Mouse (Mus musculus) small intestine, adult 2 months (tissue): ENCODE measurements at regions not wholly inside any gene's neighbourhood (a gene's known extent, or its start where the extent isn't known, plus 50 kb on each side); places are given as distances from the start of the nearest gene placed in this dataset.

ENCODE experiments used
- H3K27ac ChIP-seq: fragments of 200-500 bp; 2 replicates; pipeline ENCODE4 v1.5.1; 2012; ENCODE audit warnings: low read depth, low read length, control low read depth, inconsistent platforms; ENCODE audit not compliant: insufficient read depth
- H3K27me3 ChIP-seq: fragments of 200-500 bp; 2 replicates; pipeline ENCODE4 v1.6.1; 2012; ENCODE audit warnings: mild to moderate bottlenecking, moderate library complexity, low read length, inconsistent platforms; ENCODE audit not compliant: control insufficient read depth, insufficient read depth
- H3K36me3 ChIP-seq: fragments of 200-500 bp; 2 replicates; pipeline ENCODE4 v1.6.1; 2012; ENCODE audit warnings: mild to moderate bottlenecking, low read length, control low read depth, inconsistent platforms; ENCODE audit not compliant: control insufficient read depth, insufficient read depth
- H3K4me1 ChIP-seq: fragments of 200-500 bp; 2 replicates; pipeline ENCODE4 v1.6.1; 2012; ENCODE audit warnings: low read length, inconsistent platforms, mixed read lengths; ENCODE audit not compliant: control insufficient read depth, insufficient read depth, insufficient read length
- H3K4me3 ChIP-seq: fragments of 200-500 bp; 2 replicates; pipeline ENCODE4 v1.5.1; 2012; ENCODE audit warnings: low read depth, mild to moderate bottlenecking, control low read depth, inconsistent platforms, low read length, moderate library complexity
- CTCF ChIP-seq: fragments of 200-500 bp; IDR thresholded peaks from 2 replicates; pipeline ENCODE4 v1.5.1; 2012; ENCODE audit warnings: low read depth, mild to moderate bottlenecking, control low read depth, inconsistent platforms, low read length, moderate library complexity, mixed read lengths; ENCODE audit not compliant: insufficient replicate concordance, insufficient read length; ENCODE audit errors: extremely low read depth
- POLR2A ChIP-seq: fragments of 200-500 bp; IDR thresholded peaks from 2 replicates; pipeline ENCODE4 v1.6.1; 2012; ENCODE audit warnings: low read depth, mild to moderate bottlenecking, control low read depth, inconsistent platforms, low read length, moderate library complexity
- whole genome bisulfite sequencing: fragments of 180-500 bp; shearing (Covaris S2); methylation state at CpG from one replicate; pipeline ENCODE4 v1.1.7; 2018; 5-methylcytosine and 5-hydroxymethylcytosine counted together

- H3K27ac ChIP-seq = no peak overlapping the region
- WGBS = 50% methylated on average over 9 of the region's 9 CpGs
Measured at GRCm38 (mm10) chr14:46661792-46662545, 98.4 kb upstream of the Cdkn3 start.

DNA sequence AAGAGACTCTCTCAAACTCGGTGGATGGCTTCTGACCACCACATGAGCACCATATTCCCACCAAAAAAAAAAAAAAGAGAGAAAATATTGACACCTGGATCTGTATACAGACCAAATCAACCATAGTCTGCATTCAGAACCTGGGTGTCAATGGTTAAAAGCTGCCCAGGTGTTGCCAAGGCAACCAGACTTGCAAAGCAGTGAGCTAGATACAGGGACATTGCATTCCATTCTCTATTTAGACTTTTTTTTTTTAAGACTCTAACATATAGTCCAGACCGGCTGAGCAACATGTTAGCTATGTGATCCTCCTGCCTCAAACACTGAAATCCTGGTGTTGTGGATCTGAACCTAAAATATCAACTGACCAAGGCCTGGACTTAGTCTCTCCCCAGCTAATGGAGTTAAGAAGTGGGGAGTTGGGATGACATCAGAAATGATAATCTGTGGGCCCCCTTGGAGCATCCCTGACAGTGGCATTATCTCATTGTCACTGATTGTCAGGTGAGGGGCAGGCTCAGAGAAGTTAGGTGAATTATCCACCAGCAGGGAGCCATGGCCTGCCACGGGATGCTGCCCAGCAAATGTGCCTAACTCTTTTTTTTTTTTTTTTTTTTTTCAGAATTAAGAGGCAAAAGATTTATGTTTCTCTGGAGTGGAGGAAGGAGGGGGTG is 99.1 kb upstream of the Cdkn3 start:
- H3K27ac ChIP-seq = no peak overlapping the region
- H3K4me3 ChIP-seq = no peak overlapping the region
- H3K27me3 ChIP-seq = no peaks in the 10 kb centered on the region
- H3K4me1 ChIP-seq = no peaks in the 10 kb centered on the region
- WGBS = 79% methylated on average over 3 of the region's 3 CpGs
- TF ChIP-seq CTCF (no peak), POLR2A (no peak)
- H3K36me3 ChIP-seq = no peaks in the 10 kb centered on the region

More at GRCm38 (mm10) chr14:46661792-46662545, 98.4 kb upstream of the Cdkn3 start:
- Histone ChIP-seq H3K27me3 (no peaks in the 10 kb centered on the region), H3K4me3 (no peak overlapping the region), H3K36me3 (no peaks in the 10 kb centered on the region), H3K4me1 (no peaks in the 10 kb centered on the region)
- no peak for TF ChIP-seq POLR2A

DNA sequence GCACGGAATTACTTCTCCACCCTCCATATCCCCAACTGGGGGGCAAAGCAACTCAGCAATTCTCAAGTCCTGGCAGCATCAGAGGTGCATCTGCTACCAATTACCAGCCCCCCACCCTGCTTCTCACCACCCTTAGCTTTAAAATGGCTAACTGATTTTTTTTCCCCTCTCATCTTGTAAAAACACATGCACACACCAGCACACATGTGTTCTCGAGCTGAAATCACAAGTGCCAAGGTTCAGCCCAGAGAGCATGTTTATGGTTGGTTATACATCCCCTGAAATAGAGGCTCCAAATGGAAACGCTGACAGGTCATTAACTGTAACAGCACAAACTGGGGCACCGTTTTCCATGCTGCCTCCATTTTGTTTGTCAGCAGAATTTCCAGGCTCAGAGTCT is 101.0 kb upstream of the Cdkn3 start:
- Histone ChIP-seq H3K27me3 (no peaks in the 10 kb centered on the region), H3K36me3 (no peaks in the 10 kb centered on the region), H3K4me3 (no peak overlapping the region), H3K4me1 (no peaks in the 10 kb centered on the region), H3K27ac (no peak overlapping the region)
- WGBS = 61% methylated on average over 4 of the region's 4 CpGs
- TF ChIP-seq CTCF (no peak), POLR2A (no peak)

DNA sequence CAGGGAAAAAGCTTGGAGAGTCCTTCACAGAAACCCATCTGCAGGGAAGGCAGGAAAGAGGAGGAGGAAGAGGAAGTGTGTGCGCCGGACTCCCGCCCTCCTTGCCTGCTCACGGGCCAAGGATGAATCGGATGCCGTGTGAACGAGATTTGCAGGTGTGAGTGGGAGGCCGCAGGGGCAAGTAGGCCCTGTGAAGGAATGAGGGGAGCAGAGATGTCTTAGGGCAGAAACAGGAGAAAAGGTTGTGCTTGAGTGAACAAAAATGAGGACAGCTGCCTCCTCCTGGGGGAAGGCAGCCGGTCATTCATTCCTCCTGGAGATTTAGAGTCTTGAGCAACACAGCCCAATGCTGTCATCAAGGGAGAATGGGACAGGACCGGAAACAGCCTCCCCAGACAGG is 104.1 kb upstream of the Cdkn3 start:
- Histone ChIP-seq H3K36me3 (no peaks in the 10 kb centered on the region), H3K27ac (no peak overlapping the region), H3K27me3 (no peaks in the 10 kb centered on the region), H3K4me3 (no peak overlapping the region), H3K4me1 (no peaks in the 10 kb centered on the region)
- WGBS = 90% methylated on average over 10 of the region's 10 CpGs
- TF ChIP-seq POLR2A (no peak), CTCF (no peak)

- H3K27ac ChIP-seq = no peak overlapping the region
- H3K27me3 ChIP-seq = no peaks in the 10 kb centered on the region
- 73% methylated on average over 12 of the region's 12 CpGs for WGBS
- no peak for TF ChIP-seq CTCF
- TF ChIP-seq POLR2A = no peak
- H3K4me3 ChIP-seq = no peak overlapping the region
- H3K36me3 ChIP-seq = no peaks in the 10 kb centered on the region
- H3K4me1 ChIP-seq = no peaks in the 10 kb centered on the region
Measured at GRCm38 (mm10) chr14:46647319-46647974, 112.9 kb upstream of the Cdkn3 start.

- Histone ChIP-seq H3K4me3 (no peak overlapping the region), H3K27ac (no peak overlapping the region), H3K36me3 (no peaks in the 10 kb centered on the region), H3K4me1 (no peaks in the 10 kb centered on the region), H3K27me3 (no peaks in the 10 kb centered on the region; the same call in 1 of the 2 replicates)
- TF ChIP-seq POLR2A (no peak), CTCF (no peak)
- WGBS = 87% methylated on average over 14 of the region's 14 CpGs
Measured at GRCm38 (mm10) chr14:46646673-46647318, 113.5 kb upstream of the Cdkn3 start.
